Mouse (Mus musculus) limb, embryonic 14.5 days (tissue): ENCODE data around the gene Pccb. TPM values are rescaled to one million over a fixed set of nuclear protein-coding genes. Genes with fewer than 3 reads are reported as not detected.

Experiments
- ATAC-seq: fragments of 200-750 bp; cut with Nextera tagmentation; 2 replicates; pipeline ENCODE4 v1.8.0; 2017; ENCODE audit warnings: low read depth, moderate number of reproducible peaks, moderate TSS enrichment; ENCODE audit not compliant: low FRiP score
- DNase-seq: peaks from one replicate; pipeline ENCODE4 v3.0.0-alpha.2; 2015; ENCODE audit warnings: low spot score
- H3K27ac ChIP-seq: fragments of 300-500 bp; sonication (generic); replicated peaks from 2 replicates; pipeline ENCODE4 v1.5.1; 2014; ENCODE audit warnings: low read depth, mild to moderate bottlenecking, low read length, moderate library complexity, mixed read lengths
- H3K27me3 ChIP-seq: fragments of 300-500 bp; sonication (generic); 2 replicates; pipeline ENCODE4 v1.6.1; 2014; ENCODE audit warnings: low read length, mixed read lengths; ENCODE audit not compliant: control insufficient read depth, insufficient read depth
- H3K36me3 ChIP-seq: fragments of 300-500 bp; sonication (generic); 2 replicates; pipeline ENCODE4 v1.6.1; 2014; ENCODE audit warnings: mild to moderate bottlenecking, low read length, moderate library complexity, mixed read lengths; ENCODE audit not compliant: control insufficient read depth, insufficient read depth
- H3K4me1 ChIP-seq: fragments of 300-500 bp; sonication (generic); 2 replicates; pipeline ENCODE4 v1.6.1; 2014; ENCODE audit warnings: antibody characterized with exemption, low read length, mixed read lengths; ENCODE audit not compliant: control insufficient read depth, insufficient read depth
- H3K4me2 ChIP-seq: fragments of 300-500 bp; sonication (generic); replicated peaks from 2 replicates; pipeline ENCODE4 v1.6.1; 2014; ENCODE audit warnings: low read depth, mild to moderate bottlenecking, low read length, moderate library complexity; ENCODE audit not compliant: severe bottlenecking
- H3K4me3 ChIP-seq: fragments of 300-500 bp; sonication (generic); replicated peaks from 2 replicates; pipeline ENCODE4 v1.5.1; 2014; ENCODE audit warnings: low read length
- H3K9ac ChIP-seq: fragments of 300-500 bp; sonication (generic); 2 replicates; pipeline ENCODE4 v1.6.1; 2014; ENCODE audit warnings: mild to moderate bottlenecking, low read depth, low read length, moderate library complexity; ENCODE audit not compliant: severe bottlenecking
- H3K9me3 ChIP-seq: fragments of 300-500 bp; sonication (generic); 2 replicates; pipeline ENCODE4 v1.6.1; 2016; ENCODE audit warnings: low read length; ENCODE audit not compliant: control insufficient read depth
- POLR2A ChIP-seq: fragments of 200-500 bp; IDR thresholded peaks from 2 replicates; pipeline ENCODE4 v1.8.0; 2012; ENCODE audit warnings: inconsistent platforms, mild to moderate bottlenecking, moderate library complexity, borderline replicate concordance; ENCODE audit not compliant: insufficient read depth, insufficient read length; ENCODE audit errors: extremely low read depth
- WGBS: fragments of 180-500 bp; shearing (Covaris S2); extraction: QIAGEN DNeasy Blood & Tissue Kit; methylation state at CpG from one replicate; pipeline ENCODE4 v1.1.7; 2014; 5-methylcytosine and 5-hydroxymethylcytosine counted together
- polyA plus RNA-seq, 2 experiments: library from polyadenylated mRNA; depleted of rRNA in 1 of 2; stranded (reverse) in 1 of 2; unstranded in 1 of 2; fragments of >200 nt; fragmentation: Nextera tagmentation in 1 of 2; extraction: Ambion mirVana in 1 of 2; gene quantifications; 2 replicates each; pipeline versions ENCODE4 v1.2.1 to v1.2.3; 2012 to 2014

Gene Pccb
- polyA plus RNA-seq, 2 experiments = 30.0 to 73.7 TPM

DNA sequence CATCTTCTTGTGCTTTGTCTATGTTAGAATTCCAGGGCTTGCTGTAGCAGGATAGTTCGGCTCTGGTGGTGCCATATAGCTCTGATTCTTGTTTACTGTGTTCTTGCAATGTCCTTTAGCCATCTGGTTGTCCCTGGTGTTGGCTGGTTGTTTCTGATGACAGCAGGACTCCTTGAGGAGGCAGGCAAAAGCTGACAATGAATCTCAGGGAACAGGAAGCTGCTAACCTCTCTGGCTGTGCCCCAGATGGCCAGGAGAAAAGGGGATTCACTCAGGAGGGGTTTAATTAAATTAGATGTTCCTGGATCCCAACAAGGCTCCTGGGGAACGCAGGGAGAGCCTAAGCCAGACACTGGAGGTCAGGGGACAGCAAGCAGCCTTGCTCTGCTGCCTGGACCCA, 92.7 kb downstream of the Pccb start:
- 55% methylated on average over 2 of the region's 2 CpGs for WGBS
- Histone ChIP-seq H3K27me3 (no peaks in the 10 kb centered on the region), H3K36me3 (peaks cover 12% of the 10 kb centered on the region; the same call in 1 of the 2 replicates), H3K4me2 (no peak overlapping the region), H3K4me1 (no peaks in the 10 kb centered on the region), H3K4me3 (no peak overlapping the region), H3K9me3 (no peaks in the 10 kb centered on the region), H3K27ac (no peak overlapping the region), H3K9ac (no peak overlapping the region)
- no peak for ATAC-seq
- DNase-seq = no peak
- TF ChIP-seq POLR2A = no peak

Other genes starting within 250 kb of the Pccb start
- gene Msl2, start 39.2 kb upstream of the Pccb start, polyA plus RNA-seq (2012; rRNA removed) = 22.4 and 26.9 TPM in 2 replicates
- gene Msl2, start 39.2 kb upstream of the Pccb start, polyA plus RNA-seq (2014; fragmentation: Nextera tagmentation; extraction: Ambion mirVana) = 6.9 and 7.0 TPM in 2 replicates
- 17.2 and 18.0 TPM in 2 replicates for gene Ppp2r3a, start 216.9 kb upstream of the Pccb start, polyA plus RNA-seq (2012; rRNA removed)
- 22.0 and 23.2 TPM in 2 replicates for gene Ppp2r3a, start 216.9 kb upstream of the Pccb start, polyA plus RNA-seq (2014; fragmentation: Nextera tagmentation; extraction: Ambion mirVana)